ENCODE assay signal across 23 mouse cellular contexts in genomic region chr14:55697226-55697625, GRCm38 (mm10). TPM values are rescaled to one million over a fixed set of nuclear protein-coding genes. Genes with fewer than 3 reads are reported as not detected.
DNase-seq lines count a peak whose midpoint lies in the region; ATAC-seq and TF ChIP-seq lines count a peak whose summit lies in the region.
"Had no signal": no experiment of that assay in that cellular context is flagged by ENCODE, and none has a peak within 500 bp of the region (broad histone marks: within the 10 kb centered on the region; RNA-seq: fewer than 3 reads in every experiment).

No protein-coding gene starts in this region.

- TF ChIP-seq EP300 in heart, adult 2 months (IDR thresholded peaks at IDR 0.05; ENCODE audit: insufficient read depth, low read depth, low read length), result no peak

- H3K4me3 ChIP-seq in heart, adult 2 months, result no peak overlapping the region
- H3K4me3 ChIP-seq in brown adipose tissue, adult 24 weeks (ENCODE audit: insufficient read depth, low read depth, low read length), result peak overlapping the region; percentile 45
- H3K4me3 ChIP-seq: forebrain, embryonic 15.5 days; heart, embryonic 13.5 days; hindbrain, embryonic 15.5 days; intestine, embryonic 15.5 days; limb, embryonic 15.5 days; lung, embryonic 15.5 days had no signal

- ATAC-seq in monocyte, adult 5-6 weeks (replicated peaks; ENCODE audit: insufficient number of reproducible peaks, low FRiP score, low TSS enrichment, poor library complexity, severe bottlenecking), result peak; percentile 92
- ATAC-seq: activated CD4-positive, CD25-positive, alpha-beta regulatory T cell, adult 4 months; forebrain, embryonic 15.5 days; intestine, embryonic 15.5 days; midbrain, embryonic 16.5 days had no signal

- intact Hi-C loops in heart, adult 2 months (cut with DNase I), result no loop called here
- intact Hi-C loops in heart, postnatal 36 days (cut with DNase I), result no loop called here

- peak; percentile 20; the same call in 1 of the 2 replicates for TF ChIP-seq POLR2A in heart, adult 2 months (IDR thresholded peaks at IDR 0.05; ENCODE audit: insufficient read depth, low read depth, low read length)

- H3K27me3 ChIP-seq in heart, adult 2 months (ENCODE audit: control insufficient read depth, insufficient read depth, low read length), result no peaks in the 10 kb centered on the region
- H3K27me3 ChIP-seq: forebrain, embryonic 15.5 days; hindbrain, embryonic 15.5 days; intestine, embryonic 15.5 days; limb, embryonic 15.5 days; lung, embryonic 15.5 days had no signal

- no peak for DNase-seq in heart, adult 2 months
- DNase-seq in heart, postnatal 36 days, result no peak
- peak; percentile 71 for DNase-seq in A20 (ENCODE audit: low read depth, low spot score)
- no peak for DNase-seq in ovary, postnatal 14 days (ENCODE audit: low spot score)
- DNase-seq in adrenal gland, adult 18-20 months (ENCODE audit: low spot score in 2 of 2), result no peak
- DNase-seq: adrenal gland, postnatal 14 days; B cell, adult 2 months; cerebellum, adult 11-12 months; cerebellum, postnatal 14 days; embryo, embryonic 11 days; gastrocnemius, postnatal 36 days; thymus, postnatal 36 days had no signal

- H3K36me3 ChIP-seq in heart, adult 2 months (ENCODE audit: control insufficient read depth, insufficient read depth, low read length), result no peaks in the 10 kb centered on the region
- H3K36me3 ChIP-seq: forebrain, embryonic 15.5 days; heart, embryonic 13.5 days; hindbrain, embryonic 15.5 days; intestine, embryonic 15.5 days; limb, embryonic 15.5 days; lung, embryonic 15.5 days had no signal

- H3K27ac ChIP-seq in heart, adult 2 months, result no peak overlapping the region
- H3K27ac ChIP-seq in brown adipose tissue, adult 24 weeks (replicated peaks; ENCODE audit: low read depth, low read length), result peak overlapping the region; percentile 60; the same call in 1 of the 2 replicates
- H3K27ac ChIP-seq: forebrain, embryonic 15.5 days; heart, embryonic 13.5 days; hindbrain, embryonic 15.5 days; intestine, embryonic 15.5 days; limb, embryonic 15.5 days; lung, embryonic 15.5 days had no signal

- no peaks in the 10 kb centered on the region for H3K79me2 ChIP-seq in heart, adult 2 months (replicated peaks; ENCODE audit: control insufficient read depth, insufficient read depth, low read length)

- no peak overlapping the region for H3K9ac ChIP-seq in heart, adult 2 months (ENCODE audit: low read depth, low read length)
- H3K9ac ChIP-seq: forebrain, embryonic 15.5 days; heart, embryonic 13.5 days; hindbrain, embryonic 15.5 days; intestine, embryonic 15.5 days; limb, embryonic 15.5 days; lung, embryonic 15.5 days had no signal

- 67% methylated on average over 4 of the region's 4 CpGs for WGBS in heart, adult 2 months

- no peaks in the 10 kb centered on the region for H3K4me1 ChIP-seq in heart, adult 2 months (ENCODE audit: control insufficient read depth, insufficient read depth, low read length)
- no peaks in the 10 kb centered on the region for H3K4me1 ChIP-seq in brown adipose tissue, adult 24 weeks (ENCODE audit: control insufficient read depth, insufficient read depth, insufficient read length, low read length)
- H3K4me1 ChIP-seq: forebrain, embryonic 15.5 days; heart, embryonic 13.5 days; hindbrain, embryonic 15.5 days; intestine, embryonic 15.5 days; limb, embryonic 15.5 days; lung, embryonic 15.5 days had no signal

- TF ChIP-seq CTCF in heart, adult 2 months (IDR thresholded peaks at IDR 0.05), result no peak

RNA-seq across cellular contexts. Expression of gene Tinf2, which starts 15.6 kb away (rescaled TPM):
- total RNA-seq in heart, adult 2 months (2021), result 10 to 100 TPM; 12.6 to 12.8 TPM
- polyA plus RNA-seq in heart, adult 2 months (2012; rRNA removed), result 7.6 and 8.5 TPM in 2 replicates
- 10 to 100 TPM in 1 of 2 experiments, 1 to 10 TPM in 1; 10.0 to 12.9 TPM for total RNA-seq in heart, postnatal 36 days (2021)
- polyA plus RNA-seq in brown adipose tissue, adult 24 weeks (2012; ENCODE audit: insufficient read depth, insufficient read length, missing spikeins), result 8.2 and 9.2 TPM in 2 replicates
- total RNA-seq in monocyte, adult 5-6 weeks (2017), result 42.6 to 96.3 TPM (median 46.5 TPM) in 3 replicates
- total RNA-seq in adrenal gland, adult 18-20 months (2021), result 10 to 100 TPM; 34.3 to 59.4 TPM

RNA-seq across cellular contexts. Expression of gene Tgm1, which starts 16.5 kb away (rescaled TPM):
- under 1 TPM; 0.16 to 0.43 TPM for total RNA-seq in heart, adult 2 months (2021)
- polyA plus RNA-seq in heart, adult 2 months (2012; rRNA removed), result 0.31 and 0.41 TPM in 2 replicates
- total RNA-seq in heart, postnatal 36 days (2021), result under 1 TPM; 0.31 to 0.33 TPM
- polyA plus RNA-seq in brown adipose tissue, adult 24 weeks (2012; ENCODE audit: insufficient read depth, insufficient read length, missing spikeins), result not detected in 2 replicates
- 0.49 to 4.7 TPM (median 1.5 TPM) in 3 replicates for total RNA-seq in monocyte, adult 5-6 weeks (2017)
- under 1 TPM; 0.29 to 0.30 TPM for total RNA-seq in adrenal gland, adult 18-20 months (2021)
- total RNA-seq: gastrocnemius, postnatal 36 days; left cerebral cortex, postnatal 36 days had no signal
- polyA plus RNA-seq: activated CD4-positive, CD25-positive, alpha-beta regulatory T cell, adult 4 months had no signal

RNA-seq across cellular contexts. Expression of gene Rabggta, which starts 24.8 kb away (rescaled TPM):
- 10 to 100 TPM; 12.5 to 13.0 TPM for total RNA-seq in heart, adult 2 months (2021)
- 26.3 and 32.2 TPM in 2 replicates for polyA plus RNA-seq in heart, adult 2 months (2012; rRNA removed)
- total RNA-seq in heart, postnatal 36 days (2021), result 10 to 100 TPM; 12.7 to 13.3 TPM
- 8.9 and 10.1 TPM in 2 replicates for polyA plus RNA-seq in brown adipose tissue, adult 24 weeks (2012; ENCODE audit: insufficient read depth, insufficient read length, missing spikeins)
- 19.8 to 29.6 TPM (median 20.8 TPM) in 3 replicates for total RNA-seq in monocyte, adult 5-6 weeks (2017)
- total RNA-seq in adrenal gland, adult 18-20 months (2021), result 10 to 100 TPM; 15.9 to 20.0 TPM

RNA-seq across cellular contexts. Expression of gene Nedd8, which starts 25.3 kb away (rescaled TPM):
- total RNA-seq in heart, adult 2 months (2021), result 100 to 1,000 TPM; 242 to 262 TPM
- polyA plus RNA-seq in heart, adult 2 months (2012; rRNA removed), result 265 and 340 TPM in 2 replicates
- 100 to 1,000 TPM; 242 to 257 TPM for total RNA-seq in heart, postnatal 36 days (2021)
- polyA plus RNA-seq in brown adipose tissue, adult 24 weeks (2012; ENCODE audit: insufficient read depth, insufficient read length, missing spikeins), result 243 and 245 TPM in 2 replicates
- total RNA-seq in monocyte, adult 5-6 weeks (2017), result 224 to 272 TPM (median 230 TPM) in 3 replicates
- 100 to 1,000 TPM; 312 to 368 TPM for total RNA-seq in adrenal gland, adult 18-20 months (2021)

RNA-seq across cellular contexts. Expression of gene Gmpr2, which starts 25.5 kb away (rescaled TPM):
- 1 to 10 TPM; 8.1 to 9.0 TPM for total RNA-seq in heart, adult 2 months (2021)
- polyA plus RNA-seq in heart, adult 2 months (2012; rRNA removed), result 11.8 and 18.2 TPM in 2 replicates
- 10 to 100 TPM; 10.8 to 11.0 TPM for total RNA-seq in heart, postnatal 36 days (2021)
- polyA plus RNA-seq in brown adipose tissue, adult 24 weeks (2012; ENCODE audit: insufficient read depth, insufficient read length, missing spikeins), result 19.8 and 20.3 TPM in 2 replicates
- 24.7 to 33.1 TPM (median 25.6 TPM) in 3 replicates for total RNA-seq in monocyte, adult 5-6 weeks (2017)
- 10 to 100 TPM; 24.0 to 24.5 TPM for total RNA-seq in adrenal gland, adult 18-20 months (2021)
